Mouse (Mus musculus) intestine, embryonic 15.5 days (tissue): ENCODE data around the gene Foxp2. TPM values are rescaled to one million over a fixed set of nuclear protein-coding genes. Genes with fewer than 3 reads are reported as not detected.

Experiments used
- ATAC-seq: fragments of 200-750 bp; cut with Nextera tagmentation; 2 replicates; pipeline ENCODE4 v1.8.0; 2017; ENCODE audit warnings: moderate TSS enrichment, moderate library complexity
- H3K27ac ChIP-seq: fragments of 300-500 bp; sonication (generic); 2 replicates; pipeline ENCODE4 v1.5.1; 2015; ENCODE audit warnings: mild to moderate bottlenecking, inconsistent platforms
- H3K27me3 ChIP-seq: fragments of 300-500 bp; sonication (generic); replicated peaks from 2 replicates; pipeline ENCODE4 v1.6.1; 2015; ENCODE audit warnings: inconsistent platforms
- H3K36me3 ChIP-seq: fragments of 300-500 bp; sonication (generic); 2 replicates; pipeline ENCODE4 v1.6.1; 2015; ENCODE audit warnings: inconsistent platforms
- H3K4me1 ChIP-seq: fragments of 300-500 bp; sonication (generic); replicated peaks from 2 replicates; pipeline ENCODE4 v1.6.1; 2015; ENCODE audit warnings: inconsistent platforms
- H3K4me2 ChIP-seq: fragments of 300-500 bp; sonication (generic); replicated peaks from 2 replicates; pipeline ENCODE4 v1.6.1; 2015; ENCODE audit warnings: mild to moderate bottlenecking, inconsistent platforms
- H3K4me3 ChIP-seq: fragments of 300-500 bp; sonication (generic); replicated peaks from 2 replicates; pipeline ENCODE4 v1.5.1; 2015; ENCODE audit warnings: inconsistent platforms
- H3K9ac ChIP-seq: fragments of 300-500 bp; sonication (generic); 2 replicates; pipeline ENCODE4 v1.6.1; 2015; ENCODE audit warnings: inconsistent platforms
- H3K9me3 ChIP-seq: fragments of 300-500 bp; sonication (generic); 2 replicates; pipeline ENCODE4 v1.6.1; 2016; ENCODE audit warnings: inconsistent platforms
- WGBS: fragments of 180-500 bp; shearing (Covaris S2); methylation state at CpG from one replicate; pipeline ENCODE4 v1.1.7; 2015; 5-methylcytosine and 5-hydroxymethylcytosine counted together
- polyA plus RNA-seq: library from polyadenylated mRNA; unstranded; fragments of >200 nt; fragmentation: Nextera tagmentation; extraction: Ambion mirVana; gene quantifications from 2 replicates; pipeline ENCODE4 v1.2.1, GENCODE M21; 2015

Gene Foxp2
- polyA plus RNA-seq, 1 experiment from 2014 or later, result 18.2 TPM

DNA sequence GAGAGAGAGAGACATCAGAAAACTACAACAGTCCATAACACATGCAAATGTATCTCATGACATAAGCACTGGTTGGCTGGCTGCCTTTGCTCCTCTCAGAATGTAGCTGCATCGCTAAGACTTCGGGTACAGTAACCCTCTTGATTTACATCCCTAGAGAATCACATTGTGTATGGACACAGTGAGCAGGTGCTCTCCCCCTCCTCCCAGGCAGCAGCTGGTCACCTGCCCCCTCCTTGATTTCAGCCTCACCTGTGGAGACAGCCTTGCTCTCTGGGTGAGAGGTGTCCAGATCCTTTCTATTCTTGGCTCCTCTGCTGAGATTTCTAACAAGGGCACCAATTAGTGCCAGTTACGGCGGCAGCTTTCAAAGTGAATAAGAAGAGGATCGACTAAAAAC is 409.5 kb downstream of the Foxp2 start:
- no peak for ATAC-seq
- H3K9ac ChIP-seq, result no peak overlapping the region
- H3K27ac ChIP-seq, result no peak overlapping the region
- H3K36me3 ChIP-seq, result no peaks in the 10 kb centered on the region
- no peak overlapping the region for H3K4me2 ChIP-seq
- no peaks in the 10 kb centered on the region for H3K9me3 ChIP-seq
- H3K4me1 ChIP-seq, result no peaks in the 10 kb centered on the region
- H3K4me3 ChIP-seq, result no peak overlapping the region
- no peaks in the 10 kb centered on the region for H3K27me3 ChIP-seq
- WGBS, result 64% methylated on average over 5 of the region's 5 CpGs

DNA sequence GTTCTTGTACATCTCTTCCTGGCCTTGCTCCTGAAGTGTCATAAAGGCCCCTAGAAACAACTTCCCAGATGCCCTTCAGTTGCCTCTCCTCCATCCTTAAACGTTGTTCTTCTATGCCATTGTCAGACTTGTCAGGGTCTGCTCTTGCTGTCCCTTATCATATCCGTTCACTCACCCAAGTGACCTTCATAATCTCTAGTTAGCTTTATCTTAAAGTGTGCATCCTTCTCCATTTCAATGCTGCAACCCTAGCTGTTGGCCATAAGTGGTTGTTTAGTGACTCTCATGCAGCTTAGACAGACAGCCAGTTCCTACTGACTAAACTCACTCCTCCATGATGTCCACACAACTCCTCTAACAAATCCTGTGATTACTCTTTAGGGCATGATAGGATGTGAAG is 415.8 kb downstream of the Foxp2 start:
- Histone ChIP-seq H3K9me3 (no peaks in the 10 kb centered on the region), H3K4me2 (no peak overlapping the region), H3K4me3 (no peak overlapping the region), H3K4me1 (no peaks in the 10 kb centered on the region), H3K9ac (no peak overlapping the region), H3K27me3 (no peaks in the 10 kb centered on the region), H3K36me3 (no peaks in the 10 kb centered on the region), H3K27ac (no peak overlapping the region)
- ATAC-seq, result no peak
- 82% methylated on average over 2 of the region's 2 CpGs for WGBS

DNA sequence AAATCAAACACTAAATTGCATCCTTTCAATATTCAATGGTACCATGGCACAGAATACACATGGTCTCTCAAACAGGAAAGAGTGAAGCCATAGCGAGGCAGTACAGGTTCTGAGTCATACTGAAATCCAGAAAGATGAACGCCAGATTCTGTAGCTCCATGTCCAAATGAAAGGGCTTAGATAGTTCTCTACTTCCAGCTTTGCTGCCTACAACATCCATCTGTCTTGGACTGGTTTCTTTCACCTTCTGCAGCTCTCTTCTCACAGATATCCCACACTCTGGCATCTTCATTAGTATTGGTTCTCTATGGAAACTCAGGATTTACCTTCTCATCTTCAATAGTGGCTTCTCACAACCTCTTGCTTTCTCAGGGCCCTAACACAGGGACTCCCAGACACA is 417.2 kb downstream of the Foxp2 start:
- no peak overlapping the region for H3K4me3 ChIP-seq
- no peak overlapping the region for H3K4me2 ChIP-seq
- no peak for ATAC-seq
- H3K36me3 ChIP-seq, result no peaks in the 10 kb centered on the region
- no peak overlapping the region for H3K27ac ChIP-seq
- no peaks in the 10 kb centered on the region for H3K9me3 ChIP-seq
- no peak overlapping the region for H3K9ac ChIP-seq
- 88% methylated on average over 2 of the region's 2 CpGs for WGBS
- H3K4me1 ChIP-seq, result no peaks in the 10 kb centered on the region
- H3K27me3 ChIP-seq, result no peaks in the 10 kb centered on the region

DNA sequence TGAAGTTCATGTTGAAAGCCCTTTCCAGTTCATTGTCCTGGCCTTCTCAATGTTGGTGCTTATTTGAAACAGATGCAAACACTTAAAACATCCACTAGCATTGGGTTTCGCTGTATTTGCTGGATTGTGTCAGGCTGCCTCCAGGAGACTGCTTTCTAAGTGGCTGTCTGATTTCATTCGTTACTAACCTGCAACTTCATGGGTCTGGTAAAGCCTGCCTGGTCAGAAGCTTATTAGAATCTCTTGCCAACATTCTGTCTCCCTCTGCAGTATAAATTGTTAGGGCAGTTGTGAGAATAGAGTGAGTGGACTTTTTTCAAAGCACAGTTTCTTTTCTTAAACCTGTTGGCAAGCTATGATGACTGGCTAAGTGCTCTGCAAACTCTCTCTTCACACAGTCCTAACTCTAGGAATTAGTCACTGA is 420.4 kb downstream of the Foxp2 start:
- no peaks in the 10 kb centered on the region for H3K36me3 ChIP-seq
- H3K9me3 ChIP-seq, result no peaks in the 10 kb centered on the region
- peak; percentile 55 for ATAC-seq
- H3K27me3 ChIP-seq, result no peaks in the 10 kb centered on the region
- 36% methylated on average over 2 of the region's 2 CpGs for WGBS
- no peak overlapping the region for H3K9ac ChIP-seq
- no peak overlapping the region for H3K4me3 ChIP-seq
- no peak overlapping the region for H3K27ac ChIP-seq
- H3K4me1 ChIP-seq, result no peaks in the 10 kb centered on the region
- H3K4me2 ChIP-seq, result no peak overlapping the region

DNA sequence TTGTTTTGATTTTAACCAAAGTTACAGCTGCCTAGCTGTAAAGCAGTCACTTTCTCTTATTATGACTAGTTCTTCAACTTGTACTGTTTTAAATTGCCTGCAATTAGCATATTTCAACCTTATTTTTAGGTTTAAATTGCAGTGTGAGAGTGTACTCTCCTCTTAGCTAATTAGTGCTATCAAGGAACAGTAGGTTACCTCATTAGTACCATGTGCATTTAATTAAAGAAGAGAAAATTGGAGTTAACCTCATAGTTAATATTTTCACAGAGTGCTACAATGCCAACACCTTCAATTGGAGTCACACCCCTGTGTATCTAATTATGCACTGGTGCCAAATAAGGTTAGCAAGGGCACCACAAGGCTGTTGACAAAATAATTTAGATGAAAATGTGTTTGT is 421.9 kb downstream of the Foxp2 start:
- ATAC-seq, result no peak
- H3K27me3 ChIP-seq, result no peaks in the 10 kb centered on the region

DNA sequence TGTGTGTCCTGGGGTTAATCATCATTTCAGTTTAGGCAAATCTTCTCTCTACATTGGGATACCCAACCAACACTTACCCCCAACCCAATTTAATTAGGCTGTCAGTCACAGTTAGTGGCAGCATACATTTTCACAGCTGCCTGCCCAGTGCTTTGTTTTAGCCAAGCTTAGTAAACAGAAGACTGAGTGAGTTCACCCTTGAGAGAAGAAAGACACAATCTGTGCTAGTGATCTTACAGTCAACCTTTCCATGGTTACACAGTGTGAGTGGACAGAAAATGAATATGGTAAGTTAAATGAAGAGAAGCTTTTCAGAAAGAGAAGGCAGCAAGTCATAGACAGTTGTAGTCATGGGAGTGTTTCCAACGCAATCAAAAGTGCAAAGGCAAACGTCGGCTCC is 446.6 kb downstream of the Foxp2 start:
- no peak overlapping the region for H3K27ac ChIP-seq
- H3K4me3 ChIP-seq, result no peak overlapping the region
- no peaks in the 10 kb centered on the region for H3K4me1 ChIP-seq
- H3K9ac ChIP-seq, result no peak overlapping the region
- H3K4me2 ChIP-seq, result no peak overlapping the region
- H3K36me3 ChIP-seq, result no peaks in the 10 kb centered on the region
- H3K9me3 ChIP-seq, result no peaks in the 10 kb centered on the region
- ATAC-seq, result no peak
- no peaks in the 10 kb centered on the region for H3K27me3 ChIP-seq
- 89% methylated on average over 3 of the region's 3 CpGs for WGBS

More for the DNA sequence above, 421.9 kb downstream of the Foxp2 start:
- Histone ChIP-seq H3K27ac (no peak overlapping the region), H3K9me3 (no peaks in the 10 kb centered on the region), H3K36me3 (no peaks in the 10 kb centered on the region), H3K9ac (no peak overlapping the region), H3K4me2 (no peak overlapping the region), H3K4me3 (no peak overlapping the region), H3K4me1 (no peaks in the 10 kb centered on the region)

DNA sequence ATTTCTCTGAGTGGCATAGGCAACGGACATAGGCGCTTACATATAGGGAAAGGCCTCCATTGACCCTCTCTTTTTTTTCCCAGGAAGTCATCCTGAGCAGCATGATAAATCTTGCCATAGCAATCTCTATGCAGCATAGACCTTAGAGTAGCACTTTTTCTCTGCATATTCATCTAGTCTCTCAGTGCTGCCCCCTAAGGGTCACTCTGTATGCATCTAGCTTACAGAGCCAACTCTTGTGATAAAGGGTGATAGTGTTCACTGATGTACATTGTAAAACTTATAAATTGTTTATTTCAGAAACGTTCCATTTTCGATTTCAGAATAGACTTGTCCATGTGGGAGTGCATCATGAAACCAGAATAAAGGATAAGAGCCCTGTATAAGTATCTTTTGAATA is 454.7 kb downstream of the Foxp2 start:
- no peaks in the 10 kb centered on the region for H3K36me3 ChIP-seq
- no peak overlapping the region for H3K27ac ChIP-seq
- no peak overlapping the region for H3K9ac ChIP-seq
- H3K4me1 ChIP-seq, result no peaks in the 10 kb centered on the region
- no peak overlapping the region for H3K4me2 ChIP-seq
- ATAC-seq, result no peak
- no peak overlapping the region for H3K4me3 ChIP-seq
- no peaks in the 10 kb centered on the region for H3K27me3 ChIP-seq
- WGBS, result 81% methylated on average over 4 of the region's 4 CpGs
- no peaks in the 10 kb centered on the region for H3K9me3 ChIP-seq

DNA sequence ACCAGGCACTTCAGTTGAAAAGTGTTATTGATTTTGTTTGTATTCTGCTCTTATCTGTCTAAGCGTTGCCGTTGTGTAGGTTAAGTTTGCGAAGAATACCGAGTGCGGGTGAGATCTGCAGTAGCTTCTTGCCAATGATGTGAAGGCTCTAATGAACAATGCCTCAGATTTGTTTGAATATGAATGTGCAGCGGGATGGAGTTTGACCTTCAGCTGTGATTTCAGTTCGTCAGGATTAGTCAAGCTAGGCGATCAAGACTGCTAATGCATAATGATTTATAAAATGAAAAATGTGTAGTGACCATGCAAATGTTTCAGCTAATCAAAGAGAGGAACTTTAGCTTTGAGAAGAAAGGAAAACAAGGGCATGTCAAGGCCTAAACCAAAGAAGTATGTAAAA is 469.1 kb downstream of the Foxp2 start:
- no peaks in the 10 kb centered on the region for H3K9me3 ChIP-seq
- H3K9ac ChIP-seq, result no peak overlapping the region
- no peak overlapping the region for H3K4me2 ChIP-seq
- no peaks in the 10 kb centered on the region for H3K36me3 ChIP-seq
- no peak overlapping the region for H3K27ac ChIP-seq
- no peak for ATAC-seq
- 61% methylated on average over 8 of the region's 8 CpGs for WGBS
- no peak overlapping the region for H3K4me3 ChIP-seq
- no peaks in the 10 kb centered on the region for H3K27me3 ChIP-seq
- no peaks in the 10 kb centered on the region for H3K4me1 ChIP-seq

DNA sequence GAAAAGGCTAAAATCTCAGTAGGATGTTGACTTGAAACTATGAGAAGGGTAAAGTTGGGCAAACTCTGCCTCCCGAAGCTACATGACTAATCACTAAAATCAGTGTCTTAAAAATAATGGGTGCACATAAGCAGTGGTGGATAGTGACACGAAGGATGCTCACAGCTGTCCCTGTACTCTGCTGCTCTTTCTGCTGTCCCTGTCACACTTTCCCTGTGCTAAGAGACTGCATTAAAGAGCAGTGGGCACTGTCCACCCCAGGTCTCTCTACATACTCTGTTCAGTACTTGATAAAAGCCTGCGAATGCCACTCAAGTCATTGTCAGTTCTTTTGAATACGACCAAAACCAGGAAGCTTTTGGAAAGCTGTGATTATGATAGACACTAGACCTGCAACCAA is 469.7 kb downstream of the Foxp2 start:
- no peak overlapping the region for H3K4me3 ChIP-seq
- H3K4me1 ChIP-seq, result no peaks in the 10 kb centered on the region
- no peaks in the 10 kb centered on the region for H3K36me3 ChIP-seq
- no peaks in the 10 kb centered on the region for H3K9me3 ChIP-seq
- no peak overlapping the region for H3K9ac ChIP-seq
- H3K27me3 ChIP-seq, result no peaks in the 10 kb centered on the region
- H3K27ac ChIP-seq, result no peak overlapping the region
- no peak overlapping the region for H3K4me2 ChIP-seq
- WGBS, result 89% methylated on average over 4 of the region's 4 CpGs
- ATAC-seq, result no peak

DNA sequence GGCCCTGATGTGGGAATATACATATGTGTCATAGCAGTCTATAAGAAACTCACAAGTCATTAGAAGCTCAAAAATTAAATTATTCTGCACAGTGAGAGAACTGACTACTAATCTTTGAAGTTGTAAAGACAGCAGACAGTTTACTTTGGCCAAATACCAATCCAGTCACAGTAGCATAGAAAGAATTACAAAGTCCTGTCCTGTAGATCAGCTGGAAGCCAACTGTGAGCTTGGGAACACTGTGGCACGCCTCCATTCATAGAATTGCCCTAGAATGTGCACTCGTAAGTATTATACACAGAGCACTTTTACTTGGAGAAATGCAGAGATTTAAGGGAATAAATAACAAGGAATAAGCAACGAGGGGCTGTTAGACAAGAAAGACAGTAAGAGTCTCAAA is 472.5 kb downstream of the Foxp2 start:
- H3K9me3 ChIP-seq, result no peaks in the 10 kb centered on the region
- ATAC-seq, result no peak
- WGBS, result 65% methylated on average over 3 of the region's 3 CpGs
- no peak overlapping the region for H3K4me3 ChIP-seq
- no peak overlapping the region for H3K9ac ChIP-seq
- H3K36me3 ChIP-seq, result no peaks in the 10 kb centered on the region
- no peaks in the 10 kb centered on the region for H3K27me3 ChIP-seq
- no peak overlapping the region for H3K27ac ChIP-seq
- H3K4me1 ChIP-seq, result no peaks in the 10 kb centered on the region
- H3K4me2 ChIP-seq, result no peak overlapping the region

DNA sequence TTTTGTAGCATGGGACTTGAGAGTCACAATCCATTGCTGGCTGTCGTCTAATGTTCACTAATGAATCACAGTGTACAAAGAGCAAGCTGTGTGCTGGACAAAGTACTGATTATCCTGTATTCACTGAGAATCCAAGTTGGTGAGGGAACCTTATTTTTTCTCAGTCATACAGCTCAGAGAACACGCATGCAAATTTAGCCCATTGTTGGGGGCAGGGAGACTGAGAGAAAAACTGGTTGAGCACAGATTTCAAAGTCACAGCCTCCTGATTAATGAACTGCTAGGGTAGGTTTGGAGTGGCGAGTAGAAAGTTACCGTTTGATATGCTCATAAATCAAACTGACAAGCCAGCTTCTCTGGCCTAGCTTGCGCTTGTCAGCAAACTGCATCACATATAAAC is 477.1 kb downstream of the Foxp2 start:
- Histone ChIP-seq H3K27me3 (no peaks in the 10 kb centered on the region), H3K9me3 (no peaks in the 10 kb centered on the region), H3K36me3 (no peaks in the 10 kb centered on the region), H3K9ac (no peak overlapping the region), H3K4me1 (no peaks in the 10 kb centered on the region), H3K27ac (no peak overlapping the region), H3K4me3 (no peak overlapping the region), H3K4me2 (no peak overlapping the region)
- no peak for ATAC-seq
- WGBS, result 43% methylated on average over 5 of the region's 5 CpGs

DNA sequence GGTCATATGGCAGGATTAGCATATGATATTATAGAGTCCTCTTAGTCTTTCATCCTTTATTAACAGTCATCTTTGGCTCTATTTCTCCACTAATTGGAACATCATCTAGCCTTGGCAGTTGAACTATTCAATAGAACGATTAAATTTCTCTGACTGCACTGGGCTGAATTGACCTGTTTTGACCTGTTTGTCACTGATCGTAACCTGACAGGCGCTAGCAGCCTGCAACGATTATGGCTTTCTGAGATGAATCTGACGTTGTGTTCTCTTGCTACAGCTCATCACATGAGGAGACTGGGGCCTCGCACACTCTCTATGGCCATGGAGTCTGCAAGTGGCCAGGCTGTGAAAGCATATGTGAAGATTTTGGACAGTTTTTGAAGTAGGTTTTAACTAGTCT is 495.3 kb downstream of the Foxp2 start:
- Histone ChIP-seq H3K4me2 (no peak overlapping the region), H3K9me3 (no peaks in the 10 kb centered on the region), H3K4me3 (no peak overlapping the region), H3K9ac (no peak overlapping the region), H3K36me3 (no peaks in the 10 kb centered on the region), H3K27me3 (no peaks in the 10 kb centered on the region), H3K27ac (no peak overlapping the region), H3K4me1 (no peaks in the 10 kb centered on the region)
- WGBS, result 73% methylated on average over 6 of the region's 6 CpGs
- ATAC-seq, result no peak

DNA sequence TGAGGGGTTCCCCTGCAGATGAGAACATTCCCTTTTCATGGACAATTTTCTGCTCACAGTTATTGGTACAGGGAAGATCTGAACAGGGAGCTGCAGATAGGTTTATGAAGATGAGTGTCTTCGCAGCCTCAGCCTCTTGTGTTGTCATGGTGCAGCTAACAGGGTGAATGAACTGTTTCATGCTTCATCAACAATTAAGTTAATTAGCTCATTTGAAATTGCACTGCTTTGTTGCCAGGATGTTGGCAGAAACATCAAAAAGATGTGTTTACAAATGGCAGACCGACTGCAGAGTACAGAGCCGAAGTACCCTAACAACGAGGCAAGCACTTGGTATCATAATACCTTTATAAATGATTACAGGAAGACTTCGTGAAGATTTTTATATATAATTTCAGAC is 496.3 kb downstream of the Foxp2 start:
- no peaks in the 10 kb centered on the region for H3K4me1 ChIP-seq
- 78% methylated on average over 5 of the region's 5 CpGs for WGBS
- no peak overlapping the region for H3K9ac ChIP-seq
- H3K4me3 ChIP-seq, result no peak overlapping the region
- no peaks in the 10 kb centered on the region for H3K9me3 ChIP-seq
- no peak overlapping the region for H3K27ac ChIP-seq
- ATAC-seq, result no peak
- no peak overlapping the region for H3K4me2 ChIP-seq
- H3K27me3 ChIP-seq, result no peaks in the 10 kb centered on the region
- H3K36me3 ChIP-seq, result no peaks in the 10 kb centered on the region

DNA sequence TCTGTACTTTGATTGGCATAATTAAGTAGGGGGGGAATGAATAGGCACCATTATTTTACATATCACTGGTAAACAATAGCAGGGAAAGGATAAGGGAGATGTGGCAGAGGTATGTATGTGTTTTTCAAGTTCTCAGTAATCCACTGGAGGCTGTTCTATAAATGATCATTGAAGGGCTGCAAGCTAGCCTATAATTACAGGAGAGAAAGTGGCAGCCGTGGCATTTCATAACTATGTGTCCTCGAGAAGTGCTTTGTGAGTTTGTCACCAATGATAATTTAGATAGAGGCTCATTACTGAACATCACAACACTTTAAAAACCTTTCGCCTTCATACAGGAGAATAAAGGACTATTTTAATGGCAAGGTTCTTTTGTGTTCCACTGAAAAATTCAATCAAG is 500.0 kb downstream of the Foxp2 start:
- Histone ChIP-seq H3K27me3 (no peaks in the 10 kb centered on the region), H3K9ac (no peak overlapping the region), H3K4me2 (no peak overlapping the region), H3K36me3 (no peaks in the 10 kb centered on the region), H3K4me3 (no peak overlapping the region), H3K4me1 (no peaks in the 10 kb centered on the region), H3K9me3 (no peaks in the 10 kb centered on the region), H3K27ac (no peak overlapping the region)
- 80% methylated on average over 3 of the region's 3 CpGs for WGBS
- no peak for ATAC-seq
